Mouse (Mus musculus) heart, embryonic 11.5 days (tissue): Measurements from ENCODE around the gene Manba. TPM values are rescaled to one million over a fixed set of nuclear protein-coding genes. Genes with fewer than 3 reads are reported as not detected.

Source experiments
- ATAC-seq: fragments of 200-750 bp; cut with Nextera tagmentation; replicated peaks from 2 replicates; pipeline ENCODE4 v1.8.0; 2017; ENCODE audit warnings: moderate library complexity; ENCODE audit not compliant: insufficient number of reproducible peaks, low FRiP score, low TSS enrichment
- H3K27ac ChIP-seq: fragments of 300-500 bp; sonication (generic); 2 replicates; pipeline ENCODE4 v1.5.1; 2014; ENCODE audit warnings: mild to moderate bottlenecking, low read depth, low read length
- H3K27me3 ChIP-seq: fragments of 300-500 bp; sonication (generic); 2 replicates; pipeline ENCODE4 v1.6.1; 2014; ENCODE audit warnings: mild to moderate bottlenecking, low read length, mixed read lengths; ENCODE audit not compliant: control insufficient read depth, insufficient read depth
- H3K36me3 ChIP-seq: fragments of 300-500 bp; sonication (generic); 2 replicates; pipeline ENCODE4 v1.6.1; 2014; ENCODE audit warnings: mild to moderate bottlenecking, low read length, moderate library complexity, mixed read lengths; ENCODE audit not compliant: control insufficient read depth, insufficient read depth
- H3K4me1 ChIP-seq: fragments of 300-500 bp; sonication (generic); 2 replicates; pipeline ENCODE4 v1.6.1; 2014; ENCODE audit warnings: low read length; ENCODE audit not compliant: control insufficient read depth, insufficient read depth
- H3K4me2 ChIP-seq: fragments of 300-500 bp; sonication (generic); 2 replicates; pipeline ENCODE4 v1.6.1; 2014; ENCODE audit warnings: mild to moderate bottlenecking, moderate library complexity
- H3K4me3 ChIP-seq: fragments of 300-500 bp; sonication (generic); 2 replicates; pipeline ENCODE4 v1.5.1; 2014; ENCODE audit warnings: low read depth, low read length
- H3K9ac ChIP-seq: fragments of 300-500 bp; sonication (generic); 2 replicates; pipeline ENCODE4 v1.6.1; 2014; ENCODE audit warnings: mild to moderate bottlenecking, low read depth, low read length, moderate library complexity
- H3K9me3 ChIP-seq: fragments of 300-500 bp; sonication (generic); replicated peaks from 2 replicates; pipeline ENCODE4 v1.6.1; 2016; ENCODE audit warnings: low read length; ENCODE audit not compliant: control insufficient read depth
- WGBS: fragments of 180-500 bp; shearing (Covaris S2); extraction: QIAGEN DNeasy Blood & Tissue Kit; methylation state at CpG from one replicate; pipeline ENCODE4 v1.1.7; 2014; ENCODE audit not compliant: insufficient replicate concordance; 5-methylcytosine and 5-hydroxymethylcytosine counted together
- polyA plus RNA-seq: library from polyadenylated mRNA; unstranded; fragments of >200 nt; fragmentation: Nextera tagmentation; extraction: Ambion mirVana; gene quantifications from 2 replicates; pipeline ENCODE4 v1.2.1, GENCODE M21; 2014

Manba gene
- polyA plus RNA-seq, 1 experiment from 2014 or later = 29.7 TPM

GRCm38 (mm10) chr3:135440621-135441020 lies 44.8 kb upstream of the Manba start:
- no peaks in the 10 kb centered on the region for H3K36me3 ChIP-seq
- H3K27ac ChIP-seq = no peak overlapping the region
- ATAC-seq = no peak
- H3K4me2 ChIP-seq = peak overlapping the region; percentile 95
- H3K4me1 ChIP-seq = peaks cover 10% of the 10 kb centered on the region; the same call in 1 of the 2 replicates
- H3K9me3 ChIP-seq = no peaks in the 10 kb centered on the region
- no peaks in the 10 kb centered on the region for H3K27me3 ChIP-seq
- H3K4me3 ChIP-seq = peak overlapping the region; percentile 95
- peak overlapping the region; percentile 98 for H3K9ac ChIP-seq
- WGBS = 45% methylated on average over 10 of the region's 10 CpGs

DNA sequence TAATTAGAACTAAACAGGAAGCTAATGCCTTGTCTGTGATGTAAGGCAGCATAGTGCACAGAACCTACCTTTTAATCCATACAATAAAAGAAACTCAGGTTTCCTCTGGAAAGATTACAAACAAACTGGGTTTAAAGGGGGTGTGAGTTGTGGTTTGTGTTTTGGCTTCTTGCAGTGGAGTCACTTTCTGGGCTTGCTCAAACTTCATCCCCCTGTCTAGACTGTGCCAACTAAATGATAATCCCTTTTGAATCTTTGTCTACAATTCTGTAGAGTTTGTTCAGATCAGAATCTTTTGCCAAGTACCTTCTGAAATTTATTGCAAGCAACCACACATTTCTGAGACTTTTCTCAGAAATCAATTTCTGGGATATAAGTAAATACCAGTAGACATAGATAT lies 40.5 kb upstream of the Manba start:
- Histone ChIP-seq H3K4me2 (no peak overlapping the region), H3K4me1 (peaks cover 5% of the 10 kb centered on the region; the same call in 1 of the 2 replicates), H3K36me3 (no peaks in the 10 kb centered on the region), H3K9me3 (no peaks in the 10 kb centered on the region), H3K9ac (no peak overlapping the region), H3K27me3 (no peaks in the 10 kb centered on the region), H3K4me3 (no peak overlapping the region), H3K27ac (no peak overlapping the region)
- ATAC-seq = no peak

- no peak overlapping the region for H3K4me3 ChIP-seq
- H3K27ac ChIP-seq = no peak overlapping the region
- H3K4me2 ChIP-seq = no peak overlapping the region
- no peaks in the 10 kb centered on the region for H3K4me1 ChIP-seq
- peaks cover 3% of the 10 kb centered on the region for H3K36me3 ChIP-seq
- no peaks in the 10 kb centered on the region for H3K27me3 ChIP-seq
- no peak overlapping the region for H3K9ac ChIP-seq
- H3K9me3 ChIP-seq = no peaks in the 10 kb centered on the region
- ATAC-seq = no peak
Observed at GRCm38 (mm10) chr3:135458981-135459380, 26.4 kb upstream of the Manba start.

GRCm38 (mm10) chr3:135468402-135468801 lies 17.0 kb upstream of the Manba start:
- no peak overlapping the region for H3K27ac ChIP-seq
- H3K9me3 ChIP-seq = no peaks in the 10 kb centered on the region
- WGBS = 91% methylated on average over 1 of the region's 1 CpGs
- H3K36me3 ChIP-seq = no peaks in the 10 kb centered on the region
- ATAC-seq = no peak
- H3K9ac ChIP-seq = no peak overlapping the region
- H3K4me1 ChIP-seq = no peaks in the 10 kb centered on the region
- no peaks in the 10 kb centered on the region for H3K27me3 ChIP-seq
- H3K4me2 ChIP-seq = no peak overlapping the region
- no peak overlapping the region for H3K4me3 ChIP-seq

DNA sequence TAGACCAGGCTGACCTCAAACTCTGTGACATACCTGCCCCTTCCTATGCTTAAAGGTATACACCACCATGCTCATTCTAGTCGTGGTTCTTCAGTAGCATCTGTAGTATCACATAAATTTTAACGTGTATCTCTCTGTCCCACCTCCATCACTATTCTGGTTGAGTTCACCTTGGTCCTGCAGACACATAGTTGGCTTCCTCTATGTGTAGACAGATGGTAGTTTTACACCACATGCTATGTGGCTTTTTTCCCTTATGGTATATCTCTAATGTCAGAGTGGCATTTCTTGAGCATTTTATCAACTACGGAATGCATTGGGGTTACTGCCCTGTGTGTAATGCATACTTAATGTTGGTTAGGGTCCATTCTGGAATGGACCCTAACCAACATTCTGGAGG lies 16.3 kb upstream of the Manba start:
- Histone ChIP-seq H3K27me3 (no peaks in the 10 kb centered on the region), H3K9me3 (no peaks in the 10 kb centered on the region), H3K4me2 (no peak overlapping the region), H3K27ac (no peak overlapping the region), H3K36me3 (no peaks in the 10 kb centered on the region), H3K4me1 (no peaks in the 10 kb centered on the region), H3K9ac (no peak overlapping the region), H3K4me3 (no peak overlapping the region)
- 55% methylated on average over 3 of the region's 3 CpGs for WGBS
- ATAC-seq = no peak

DNA sequence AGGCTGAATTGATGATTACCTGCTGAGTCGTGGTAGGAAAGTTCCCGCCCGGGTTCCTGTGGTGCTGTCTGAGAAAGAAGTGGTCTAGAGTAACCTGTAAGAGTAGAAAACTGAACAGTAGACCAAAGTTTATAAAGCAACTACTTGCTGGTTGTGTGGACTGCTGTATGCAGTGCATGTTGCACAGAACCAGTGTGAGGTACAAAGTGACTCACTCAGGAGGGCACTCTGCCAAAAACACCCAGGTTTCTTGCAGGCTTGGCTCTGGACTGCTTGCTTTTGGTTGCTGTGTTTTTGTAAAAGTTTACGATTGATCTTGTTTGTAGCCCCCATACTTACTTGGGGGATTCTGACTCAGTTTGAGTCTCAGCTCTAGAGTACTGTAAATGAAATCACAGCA lies 15.4 kb upstream of the Manba start:
- no peaks in the 10 kb centered on the region for H3K4me1 ChIP-seq
- ATAC-seq = no peak; the same call in 1 of the 2 replicates
- no peak overlapping the region for H3K9ac ChIP-seq
- WGBS = 46% methylated on average over 4 of the region's 4 CpGs
- H3K4me2 ChIP-seq = no peak overlapping the region
- H3K36me3 ChIP-seq = no peaks in the 10 kb centered on the region
- H3K9me3 ChIP-seq = no peaks in the 10 kb centered on the region
- no peaks in the 10 kb centered on the region for H3K27me3 ChIP-seq
- H3K4me3 ChIP-seq = no peak overlapping the region
- no peak overlapping the region for H3K27ac ChIP-seq

DNA sequence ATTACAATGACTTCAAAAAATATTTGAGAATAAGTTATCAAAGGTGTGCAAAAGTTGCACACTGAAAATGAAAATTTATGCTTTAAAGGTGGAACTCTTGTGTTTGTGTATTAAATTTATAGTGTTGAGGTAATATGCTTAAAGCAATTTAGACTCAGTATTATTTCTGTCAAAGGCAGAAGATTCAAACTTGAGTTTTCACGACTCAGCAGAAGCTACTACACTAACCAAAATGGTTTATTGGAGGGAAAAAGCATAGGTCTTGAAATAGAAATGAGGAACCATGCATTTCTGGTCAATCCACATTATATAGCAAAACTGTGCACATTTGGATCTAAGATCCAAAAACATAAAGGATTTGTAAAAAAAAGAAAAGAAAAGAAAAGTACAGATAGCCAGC lies 14.6 kb upstream of the Manba start:
- ATAC-seq = no peak
- Histone ChIP-seq H3K4me1 (no peaks in the 10 kb centered on the region), H3K4me2 (no peak overlapping the region), H3K27me3 (no peaks in the 10 kb centered on the region), H3K4me3 (no peak overlapping the region), H3K27ac (no peak overlapping the region), H3K36me3 (no peaks in the 10 kb centered on the region), H3K9me3 (no peaks in the 10 kb centered on the region), H3K9ac (no peak overlapping the region)
- 85% methylated on average over 1 of the region's 1 CpGs for WGBS

GRCm38 (mm10) chr3:135475025-135475424 lies 10.4 kb upstream of the Manba start:
- Histone ChIP-seq H3K27me3 (no peaks in the 10 kb centered on the region), H3K9me3 (no peaks in the 10 kb centered on the region), H3K4me1 (no peaks in the 10 kb centered on the region), H3K9ac (no peak overlapping the region), H3K27ac (no peak overlapping the region), H3K36me3 (no peaks in the 10 kb centered on the region), H3K4me2 (no peak overlapping the region), H3K4me3 (no peak overlapping the region)
- ATAC-seq = no peak
- 80% methylated on average over 8 of the region's 8 CpGs for WGBS

GRCm38 (mm10) chr3:135476286-135476685 lies 9.1 kb upstream of the Manba start:
- Histone ChIP-seq H3K4me1 (no peaks in the 10 kb centered on the region), H3K4me2 (no peak overlapping the region), H3K4me3 (no peak overlapping the region), H3K36me3 (no peaks in the 10 kb centered on the region), H3K9ac (no peak overlapping the region), H3K27ac (no peak overlapping the region), H3K9me3 (no peaks in the 10 kb centered on the region), H3K27me3 (no peaks in the 10 kb centered on the region)
- ATAC-seq = no peak
- 71% methylated on average over 6 of the region's 6 CpGs for WGBS
